Mouse (Mus musculus) liver, embryonic 14.5 days (tissue): ENCODE data around the gene Pcsk5.

Experiments
- CTCF ChIP-seq: IDR thresholded peaks from 2 replicates; pipeline ENCODE4 v1.5.1; 2016; ENCODE audit warnings: antibody characterized with exemption, low read depth, control low read depth
- EP300 ChIP-seq: IDR thresholded peaks from 2 replicates; pipeline ENCODE4 v1.6.1; 2016; ENCODE audit warnings: antibody characterized with exemption, low read depth

GRCm38 (mm10) chr19:17831376-17831775 is 6.1 kb downstream of the Pcsk5 start:
- TF ChIP-seq CTCF (no peak), EP300 (no peak)
